Mouse (Mus musculus): ENCODE data around the gene Olfml2b.

Olfml2b gene

DNA sequence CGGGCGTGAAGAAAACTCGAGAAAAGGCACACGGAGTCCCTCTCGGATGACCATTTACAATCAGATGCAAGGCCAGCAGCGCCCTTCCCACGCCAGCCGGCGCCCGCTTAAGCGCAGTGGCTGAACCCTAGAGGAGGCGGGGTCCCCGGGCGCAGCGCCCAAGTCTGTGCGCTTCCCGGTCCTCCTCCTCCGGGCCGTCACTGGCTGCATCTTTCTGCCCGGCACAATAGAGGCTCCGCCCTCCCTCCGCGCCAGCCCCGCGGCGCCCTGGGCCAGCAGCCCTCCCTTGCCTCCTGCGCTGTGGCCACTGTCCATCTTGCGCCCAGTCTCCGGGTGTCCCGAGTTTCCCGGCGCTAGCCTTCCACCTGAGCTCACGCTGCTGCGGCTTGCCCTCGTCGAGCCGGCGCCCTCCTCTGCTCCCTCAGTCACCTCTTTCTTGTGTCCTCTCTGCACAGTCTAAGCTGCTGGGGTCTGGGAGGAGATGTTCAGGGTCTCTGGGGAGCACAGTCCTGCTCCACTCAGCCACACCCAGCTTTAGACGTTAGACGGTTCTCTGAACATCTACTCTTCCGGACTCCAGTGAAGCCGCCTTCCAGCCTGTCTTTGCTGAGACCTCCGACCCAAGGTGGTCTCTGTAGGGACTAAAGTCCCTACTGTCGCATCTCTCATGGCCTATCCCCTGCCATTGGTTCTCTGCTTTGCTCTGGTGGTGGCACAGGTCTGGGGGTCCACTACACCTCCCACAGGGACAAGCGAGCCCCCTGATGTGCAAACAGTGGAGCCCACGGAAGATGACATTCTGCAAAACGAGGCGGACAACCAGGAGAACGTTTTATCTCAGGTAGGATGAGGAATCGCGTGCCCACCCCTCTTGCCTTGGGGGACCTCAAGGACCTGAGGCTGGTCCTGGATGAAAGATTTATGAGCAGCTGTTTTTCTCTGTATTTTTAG is at the start of gene Olfml2b:
Gene Olfml2b (plus strand): TSS at position 278 of the 951 bp plus-strand sequence.
- no peak for DNase-seq (ENCODE audit: low read depth, low spot score)

DNA sequence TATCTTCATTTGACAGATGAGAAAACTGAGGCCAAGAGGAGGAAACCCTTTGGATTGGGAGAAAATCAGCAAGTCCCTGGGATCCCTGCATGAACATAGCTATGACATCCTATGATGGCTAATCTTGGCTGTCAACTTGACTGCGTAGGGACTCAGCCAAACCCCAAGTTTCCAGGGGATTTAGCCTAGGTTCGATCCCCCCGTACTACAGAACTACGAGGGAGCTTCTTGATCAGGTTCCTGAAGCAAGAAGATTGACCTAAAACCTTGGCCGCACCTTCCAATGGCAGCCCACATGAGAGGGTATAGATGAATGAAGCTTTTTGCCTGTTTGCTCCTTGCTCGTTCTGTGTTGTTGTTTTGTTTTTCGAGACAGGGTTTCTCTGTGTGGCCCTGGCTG is 49.8 kb upstream of the Olfml2b start:
- DNase-seq (ENCODE audit: low read depth, low spot score) = no peak

DNA sequence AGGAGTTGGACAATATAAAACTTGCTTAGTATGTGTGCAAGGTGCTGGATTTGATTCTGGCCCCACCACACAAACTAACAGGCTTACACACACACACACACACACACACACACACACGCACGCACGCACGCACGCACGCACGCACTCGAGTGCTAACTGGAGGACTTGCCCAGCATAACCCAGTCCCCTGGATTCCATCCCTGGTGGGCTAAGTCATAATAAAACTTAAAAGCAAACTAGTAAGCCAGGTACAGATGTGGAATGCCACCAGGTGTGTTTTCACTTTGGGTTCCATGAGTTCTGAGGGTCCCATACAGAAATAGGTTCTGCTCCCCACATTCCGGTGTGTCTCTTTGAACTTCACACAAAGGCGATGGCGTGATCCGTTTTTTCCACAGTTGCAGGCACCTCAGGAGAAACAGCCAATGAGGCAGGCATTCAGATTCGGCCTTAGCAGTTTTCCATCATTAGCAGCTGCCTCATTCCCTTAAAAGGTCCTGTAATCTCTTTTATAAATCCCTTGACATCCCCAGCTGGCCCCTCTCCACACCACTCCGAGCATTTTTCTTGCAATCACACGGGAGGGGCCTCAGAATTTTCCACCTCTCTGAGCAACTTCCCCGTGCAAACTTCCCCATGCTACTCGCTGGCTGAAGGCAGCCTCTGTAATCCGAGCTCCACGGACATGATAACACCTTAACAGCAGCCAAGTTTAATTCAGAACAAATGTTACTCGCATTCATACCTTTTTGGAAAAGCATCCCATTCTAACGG is 38.9 kb upstream of the Olfml2b start:
- no peak for DNase-seq (ENCODE audit: low read depth, low spot score)

GRCm38 (mm10) chr1:170607231-170607917 is 37.0 kb upstream of the Olfml2b start:
- DNase-seq (ENCODE audit: low read depth, low spot score) = no peak

GRCm38 (mm10) chr1:170608461-170609071 is 35.8 kb upstream of the Olfml2b start:
- DNase-seq (ENCODE audit: low read depth, low spot score) = no peak

DNA sequence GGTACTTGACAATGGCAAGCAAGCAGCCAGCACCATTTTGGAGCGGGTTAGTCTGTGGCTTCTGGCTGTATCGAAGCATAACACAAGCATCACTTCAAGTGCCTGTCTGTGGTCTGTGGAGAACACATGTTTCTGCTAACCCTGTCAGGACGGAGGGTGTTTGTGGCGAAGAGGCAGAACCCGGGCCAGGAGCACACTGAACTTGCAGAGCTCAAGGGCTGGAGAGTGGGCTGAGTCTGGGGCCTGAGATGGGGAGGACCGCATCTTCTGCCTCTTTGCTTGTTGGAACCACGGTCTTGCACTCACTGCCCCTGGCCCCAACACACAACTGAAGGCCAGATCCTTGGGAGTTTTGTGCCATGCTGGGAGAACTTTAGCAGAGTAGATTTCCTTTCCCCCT is 34.5 kb upstream of the Olfml2b start:
- DNase-seq (ENCODE audit: low read depth, low spot score) = no peak

GRCm38 (mm10) chr1:170610289-170610688 is 34.0 kb upstream of the Olfml2b start:
- DNase-seq (ENCODE audit: low read depth, low spot score) = no peak

GRCm38 (mm10) chr1:170610695-170611094 is 33.6 kb upstream of the Olfml2b start:
- no peak for DNase-seq (ENCODE audit: low read depth, low spot score)

DNA sequence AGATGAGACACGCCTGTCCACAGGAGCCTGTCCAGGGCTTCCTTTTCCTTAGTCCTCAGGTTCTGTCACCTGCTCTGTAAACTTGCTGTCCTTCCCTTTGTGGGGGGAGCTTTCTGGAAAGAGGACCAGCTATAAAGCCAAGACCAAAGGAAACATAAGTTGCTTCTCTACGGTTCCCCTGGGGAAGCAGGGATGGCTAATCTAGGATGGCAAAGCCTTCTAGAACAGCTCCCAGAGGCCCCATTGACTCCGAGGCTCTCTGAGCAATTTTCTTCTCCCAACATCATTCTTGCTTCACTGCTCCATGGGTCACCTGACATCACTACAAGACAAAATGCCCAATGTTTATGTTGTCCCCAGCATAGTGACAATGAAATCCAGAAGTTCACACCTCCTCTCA is 32.7 kb upstream of the Olfml2b start:
- no peak for DNase-seq (ENCODE audit: low read depth, low spot score)

- DNase-seq (ENCODE audit: low read depth, low spot score) = peak; percentile 49
Measured at GRCm38 (mm10) chr1:170612968-170613872, 31.1 kb upstream of the Olfml2b start.

DNA sequence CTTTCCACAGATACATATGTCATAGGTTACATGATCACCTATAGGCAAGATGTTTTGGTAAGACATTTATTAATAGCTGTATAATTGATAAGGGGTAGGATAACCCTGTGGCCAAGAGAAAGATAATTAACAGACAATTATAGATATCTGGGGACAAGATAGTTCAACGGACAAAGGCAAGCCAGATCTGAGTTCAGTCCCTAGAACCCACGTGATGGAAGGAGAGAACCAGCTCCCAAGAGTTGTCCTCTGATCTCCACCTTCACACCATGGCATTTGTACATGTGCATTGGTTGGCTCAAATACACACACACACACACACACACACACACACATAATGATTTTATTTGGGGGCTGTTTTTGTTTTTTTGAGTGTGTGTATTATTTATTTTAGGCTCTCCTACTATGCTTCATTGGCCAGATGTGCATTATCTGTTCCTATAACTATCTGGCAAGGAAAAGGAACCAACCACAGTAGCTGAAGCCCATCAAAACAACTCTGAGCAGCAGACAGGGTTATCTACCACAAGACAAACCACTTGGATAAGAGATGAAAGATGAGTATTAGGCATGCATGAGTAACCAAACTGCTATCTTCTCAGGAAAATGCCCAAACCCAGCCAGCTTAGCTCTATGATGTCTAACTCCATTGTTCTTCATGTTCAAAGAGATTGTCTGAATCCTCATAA is 24.5 kb upstream of the Olfml2b start:
- no peak for DNase-seq (ENCODE audit: low read depth, low spot score)

- no peak for DNase-seq (ENCODE audit: low read depth, low spot score)
Measured at GRCm38 (mm10) chr1:170622934-170623333, 21.4 kb upstream of the Olfml2b start.

- DNase-seq (ENCODE audit: low read depth, low spot score) = no peak
Measured at GRCm38 (mm10) chr1:170623432-170623831, 20.9 kb upstream of the Olfml2b start.

GRCm38 (mm10) chr1:170630489-170630888 is 13.8 kb upstream of the Olfml2b start:
- no peak for DNase-seq (ENCODE audit: low read depth, low spot score)

- no peak for DNase-seq (ENCODE audit: low read depth, low spot score)
Measured at GRCm38 (mm10) chr1:170631571-170631970, 12.8 kb upstream of the Olfml2b start.

GRCm38 (mm10) chr1:170632385-170632784 is 11.9 kb upstream of the Olfml2b start:
- DNase-seq (ENCODE audit: low read depth, low spot score) = no peak

- no peak for DNase-seq (ENCODE audit: low read depth, low spot score)
Measured at GRCm38 (mm10) chr1:170632856-170633255, 11.5 kb upstream of the Olfml2b start.

DNA sequence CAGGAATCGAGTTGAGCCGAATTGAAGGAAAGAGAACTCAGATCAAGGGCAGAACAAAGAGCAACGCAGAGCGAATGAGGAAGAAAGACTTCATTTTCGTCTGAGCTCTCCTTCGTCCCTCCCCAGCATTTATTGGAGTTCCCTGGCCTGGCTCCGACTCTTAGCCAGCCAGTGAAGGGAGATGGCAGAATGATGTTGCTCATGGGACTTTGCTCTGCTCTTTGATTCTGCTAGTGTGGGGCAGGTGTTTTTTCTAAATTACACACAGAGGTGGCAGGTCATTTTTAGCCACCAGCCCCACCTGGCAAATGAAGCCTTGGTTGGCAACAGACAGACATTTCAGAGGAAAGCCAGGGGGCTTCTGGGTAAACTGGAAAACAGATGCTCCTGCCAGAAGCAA is 5.4 kb upstream of the Olfml2b start:
- no peak for DNase-seq (ENCODE audit: low read depth, low spot score)

GRCm38 (mm10) chr1:170645896-170646605 is 1.7 kb downstream of the Olfml2b start:
- no peak for DNase-seq (ENCODE audit: low read depth, low spot score)
